Mouse (Mus musculus): ENCODE measurements around the gene Tuba1c.

Tuba1c gene

DNA sequence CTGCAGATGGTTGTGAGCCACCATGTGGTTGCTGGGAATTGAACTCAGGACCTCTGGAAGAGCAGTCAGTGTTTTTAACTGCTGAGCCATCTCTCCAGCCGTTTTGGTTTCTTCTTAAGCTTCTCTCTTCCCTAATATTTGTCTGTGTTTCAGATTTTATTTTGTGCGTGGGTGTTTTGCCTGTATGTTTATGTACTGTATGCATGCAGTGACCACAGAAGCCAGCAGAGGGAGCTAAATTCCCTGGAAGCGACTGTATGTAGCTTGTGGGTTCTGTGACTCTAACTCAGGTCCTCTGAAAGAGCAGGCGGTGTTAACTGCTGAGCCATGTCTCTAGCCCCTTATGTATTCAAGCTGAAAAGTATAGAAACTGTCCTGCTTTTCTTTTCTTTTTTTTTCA lies 3.4 kb upstream of the Tuba1c start:
- in situ Hi-C loops (cut with MboI; ENCODE audit: unreplicated experiment in 2 of 2) = no loop called here

DNA sequence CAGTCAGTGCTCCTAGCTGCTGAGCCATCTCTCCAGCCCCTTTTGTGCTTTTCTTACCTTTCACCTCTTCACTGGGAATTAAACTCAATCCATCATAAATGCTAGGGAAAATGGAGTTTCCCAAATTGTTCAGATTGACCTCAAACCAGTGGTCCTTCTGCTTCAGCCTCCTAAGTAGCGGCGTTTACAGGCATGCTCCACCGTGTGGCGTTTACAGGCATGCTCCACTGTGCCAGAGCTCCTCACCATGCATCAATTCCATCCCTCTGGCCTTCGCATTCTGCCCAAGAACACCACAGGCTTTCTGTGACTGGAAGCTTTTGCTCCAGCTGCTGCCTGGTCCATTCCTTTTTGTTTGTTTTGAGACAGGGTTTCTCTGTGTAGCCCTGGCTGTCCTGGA lies 2.6 kb upstream of the Tuba1c start:
- in situ Hi-C loops (cut with MboI; ENCODE audit: unreplicated experiment in 2 of 2) = no loop called here

GRCm38 (mm10) chr15:99028874-99029458 lies 725 bp upstream of the Tuba1c start:
- in situ Hi-C loops (cut with MboI; ENCODE audit: unreplicated experiment in 2 of 2) = no loop called here

- in situ Hi-C loops (cut with MboI; ENCODE audit: unreplicated experiment in 2 of 2) = loop anchor here in 1 of 2 experiments (10.0 kb wide), 1 partner anchor 364 kb away; the partner anchor contains the start of gene Tmbim6
Observed at GRCm38 (mm10) chr15:99030585-99031387, 1.1 kb downstream of the Tuba1c start.

DNA sequence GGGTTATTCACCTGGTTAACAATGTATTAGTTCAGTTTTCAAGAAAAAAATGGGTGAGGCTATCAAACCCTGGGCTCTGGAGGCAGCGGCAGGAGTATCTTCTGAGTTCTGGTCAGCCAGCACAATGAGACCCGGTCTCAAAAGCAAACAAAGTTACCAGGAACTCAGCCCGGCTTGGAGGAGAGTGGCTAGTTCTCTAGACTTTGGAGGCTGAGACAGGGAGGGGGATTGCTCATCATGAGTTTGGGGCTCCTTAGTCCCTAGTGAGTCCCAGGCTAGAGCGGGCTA lies 1.6 kb downstream of the Tuba1c start:
- in situ Hi-C loops (cut with MboI; ENCODE audit: unreplicated experiment in 2 of 2) = loop anchor here in 1 of 2 experiments (10.0 kb wide), 1 partner anchor 363 kb away; the partner anchor contains the start of gene Tmbim6

GRCm38 (mm10) chr15:99032041-99032725 lies 2.5 kb downstream of the Tuba1c start:
- in situ Hi-C loops (cut with MboI; ENCODE audit: unreplicated experiment in 2 of 2) = loop anchor here in 1 of 2 experiments (10.0 kb wide), 1 partner anchor 363 kb away; the partner anchor contains the start of gene Tmbim6

DNA sequence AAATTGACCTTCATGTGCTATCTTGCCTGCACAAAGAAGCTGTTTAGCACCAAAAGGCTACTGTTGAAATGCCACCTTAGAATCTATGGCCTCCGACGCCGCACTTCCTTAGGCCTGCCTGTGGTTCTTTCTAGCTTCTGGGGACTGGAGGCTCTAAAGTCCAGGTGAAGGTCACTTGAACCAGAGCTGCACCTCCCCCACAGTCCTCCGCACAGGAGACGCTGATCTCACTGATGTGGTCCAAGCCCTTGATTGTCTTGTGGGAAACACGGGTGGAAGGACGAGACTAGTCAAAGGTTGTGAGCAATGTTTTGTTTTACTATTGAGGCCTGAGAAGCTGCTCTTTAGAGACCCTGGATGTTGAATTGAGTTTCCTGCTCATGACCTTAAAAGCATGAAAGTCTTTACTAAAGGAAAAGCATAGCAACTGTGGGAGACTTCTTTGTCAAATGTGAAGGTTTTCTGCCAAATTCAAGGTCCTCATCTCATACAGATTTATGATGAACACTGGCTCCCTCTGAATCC lies 3.1 kb downstream of the Tuba1c start:
- in situ Hi-C loops (cut with MboI; ENCODE audit: unreplicated experiment in 2 of 2) = loop anchor here in 1 of 2 experiments (10.0 kb wide), 1 partner anchor 362 kb away; the partner anchor contains the start of gene Tmbim6

DNA sequence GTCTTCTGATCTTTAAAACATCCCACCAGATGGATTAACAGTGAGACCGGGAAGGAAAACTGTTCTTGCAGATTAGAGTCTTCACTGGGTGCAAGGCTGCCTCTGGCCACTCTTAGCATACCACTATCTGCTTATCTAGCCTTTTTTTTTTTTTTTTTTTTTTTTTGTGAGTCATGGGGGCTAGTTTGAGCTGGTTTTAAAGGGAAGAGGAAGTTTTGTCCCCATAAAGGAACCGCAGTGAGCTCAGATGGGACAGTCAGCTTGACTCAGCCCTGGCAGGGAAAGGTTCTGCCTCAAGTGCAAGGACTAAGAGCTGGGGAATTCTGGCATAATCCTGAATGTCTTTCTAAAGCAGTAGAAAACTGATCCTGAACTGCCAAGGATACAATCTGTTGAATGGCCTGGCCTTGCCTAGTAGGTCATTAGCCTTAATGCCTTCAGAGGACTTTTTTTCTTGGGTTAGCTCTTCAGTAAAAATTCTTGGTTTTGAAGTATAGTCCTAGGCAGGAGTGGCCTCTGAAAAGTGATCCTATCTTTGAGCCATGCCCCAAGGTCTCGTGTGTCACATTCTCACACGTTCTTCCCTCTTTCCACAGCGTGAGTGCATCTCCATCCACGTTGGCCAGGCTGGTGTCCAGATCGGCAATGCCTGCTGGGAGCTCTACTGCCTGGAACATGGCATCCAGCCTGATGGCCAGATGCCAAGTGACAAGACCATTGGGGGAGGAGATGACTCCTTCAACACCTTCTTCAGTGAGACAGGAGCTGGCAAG lies 4.0 kb downstream of the Tuba1c start:
- in situ Hi-C loops (cut with MboI; ENCODE audit: unreplicated experiment in 2 of 2) = loop anchor here in 1 of 2 experiments (10.0 kb wide), 1 partner anchor 361 kb away; the partner anchor contains the start of gene Tmbim6

GRCm38 (mm10) chr15:99035431-99035830 lies 5.7 kb downstream of the Tuba1c start:
- in situ Hi-C loops (cut with MboI; ENCODE audit: unreplicated experiment in 2 of 2) = loop anchor here in 1 of 2 experiments (10.0 kb wide), 1 partner anchor 359 kb away; the partner anchor contains the start of gene Tmbim6

- in situ Hi-C loops (cut with MboI; ENCODE audit: unreplicated experiment in 2 of 2) = loop anchor here in 1 of 2 experiments (10.0 kb wide), 1 partner anchor 358 kb away; the partner anchor contains the start of gene Tmbim6
Observed at GRCm38 (mm10) chr15:99036249-99036905, 6.7 kb downstream of the Tuba1c start.

DNA sequence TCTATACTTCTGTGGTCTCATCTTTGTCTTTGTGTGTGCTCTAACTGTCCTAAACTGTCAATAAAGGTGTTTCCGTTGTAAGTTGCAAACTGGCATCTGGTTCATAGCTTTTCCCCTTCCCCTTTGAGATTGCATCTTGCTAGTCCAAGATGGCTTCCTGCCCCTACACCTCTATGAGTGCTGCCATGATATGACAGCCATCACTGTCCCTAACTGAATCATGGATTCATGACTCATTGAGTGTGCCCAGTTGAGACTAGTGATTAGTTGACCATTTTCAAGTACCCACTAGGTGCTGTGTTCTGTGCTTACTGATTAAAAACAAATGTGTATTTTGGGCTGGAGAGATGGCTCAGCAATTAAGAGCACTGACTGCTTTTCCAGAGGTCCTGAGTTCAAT lies 8.3 kb downstream of the Tuba1c start:
- in situ Hi-C loops (cut with MboI; ENCODE audit: unreplicated experiment in 2 of 2) = loop anchor here in 1 of 2 experiments (10.0 kb wide), 1 partner anchor 357 kb away; the partner anchor contains the start of gene Tmbim6

DNA sequence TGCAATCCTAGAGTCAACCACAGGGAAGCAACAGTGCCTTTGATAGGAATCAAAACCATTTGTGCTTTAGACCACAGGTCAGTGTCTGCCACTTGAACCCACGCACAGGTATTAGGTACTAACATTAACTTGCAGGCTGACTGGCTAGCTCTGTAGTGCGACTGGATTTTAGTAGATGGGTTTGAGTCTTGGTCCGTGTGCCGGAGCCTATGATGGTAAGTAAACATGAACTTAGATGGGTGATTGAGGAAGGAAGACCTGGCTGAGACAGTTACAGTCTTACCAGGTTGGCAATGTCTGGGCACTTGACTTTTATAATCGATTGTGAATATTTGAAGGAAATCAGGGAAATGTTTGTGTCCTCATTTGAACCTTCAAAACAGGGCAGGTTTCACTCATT lies 9.1 kb downstream of the Tuba1c start:
- in situ Hi-C loops (cut with MboI; ENCODE audit: unreplicated experiment in 2 of 2) = loop anchor here in 1 of 2 experiments (10.0 kb wide), 1 partner anchor 356 kb away; the partner anchor contains the start of gene Tmbim6

DNA sequence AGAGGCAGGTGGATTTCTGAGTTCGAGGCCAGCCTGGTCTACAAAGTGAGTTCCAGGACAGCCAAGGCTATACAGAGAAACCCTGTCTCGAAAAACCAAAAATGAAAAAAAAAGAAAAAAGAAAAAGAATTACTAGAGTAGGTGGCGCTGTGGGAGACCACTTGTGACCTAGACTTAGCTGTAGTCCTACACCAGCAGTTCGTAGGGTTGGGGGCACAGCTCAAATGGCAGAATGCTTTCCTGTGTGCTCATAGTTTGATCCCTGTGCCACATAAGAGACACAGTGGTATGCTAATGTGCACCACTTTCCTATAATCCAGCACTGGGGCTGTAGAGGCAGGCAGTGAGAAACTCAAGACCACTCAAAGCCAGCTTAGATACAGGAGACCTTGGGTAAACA lies 9.6 kb downstream of the Tuba1c start:
- in situ Hi-C loops (cut with MboI; ENCODE audit: unreplicated experiment in 2 of 2) = loop anchor here in 1 of 2 experiments (10.0 kb wide), 1 partner anchor 355 kb away; the partner anchor contains the start of gene Tmbim6

DNA sequence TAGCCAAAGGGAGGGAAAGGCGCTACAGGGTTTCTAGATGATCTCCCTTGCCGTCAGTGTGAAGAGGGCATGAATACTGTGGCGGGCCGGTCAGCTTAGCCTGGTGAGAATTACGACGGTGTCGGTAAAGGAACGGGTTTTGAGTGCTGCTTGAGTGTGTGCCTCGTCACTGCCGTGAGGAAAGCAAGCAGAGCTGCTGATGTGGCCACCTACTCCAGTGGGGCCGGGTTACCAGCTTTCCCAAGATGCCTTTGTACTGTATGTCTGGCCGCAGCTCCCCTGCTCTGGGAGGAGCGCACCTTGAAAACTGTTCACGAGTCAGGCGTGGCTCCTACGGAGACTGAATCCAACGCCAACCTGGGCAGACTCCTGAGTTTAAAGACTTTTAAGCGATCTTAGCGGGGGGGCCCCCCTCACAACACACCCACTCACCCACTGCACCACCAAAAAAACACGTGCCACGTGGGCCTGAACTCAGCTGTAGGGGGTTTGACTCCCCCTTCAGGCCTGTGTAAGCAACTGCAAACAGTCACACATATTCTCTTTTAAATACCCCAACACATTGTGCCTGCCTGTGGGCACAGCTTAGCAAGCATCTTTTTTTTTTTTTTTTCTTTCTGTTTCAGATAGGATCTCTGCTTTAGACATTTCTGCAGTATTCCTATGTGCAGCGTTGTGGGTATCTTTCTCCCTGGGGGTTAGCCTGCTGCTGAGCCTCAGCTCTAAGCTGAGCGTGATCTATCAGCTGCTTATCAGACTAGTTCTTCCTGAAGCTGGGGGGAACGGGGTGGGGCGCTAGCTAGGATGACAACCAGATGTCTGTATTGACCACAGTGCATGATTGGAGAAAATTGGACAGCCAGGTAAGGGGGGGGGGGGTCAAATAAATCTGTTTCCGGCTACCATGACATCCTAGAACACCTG lies 10.6 kb downstream of the Tuba1c start:
- in situ Hi-C loops (cut with MboI; ENCODE audit: unreplicated experiment in 2 of 2) = loop anchor here in 1 of 2 experiments (5.0 to 10.0 kb wide), 4 partner anchors 38 to 355 kb away; partner anchors contain the start of genes Dnajc22 and Tmbim6

- in situ Hi-C loops (cut with MboI; ENCODE audit: unreplicated experiment in 2 of 2) = loop anchor here in 1 of 2 experiments (5.0 to 10.0 kb wide), 3 partner anchors 39 to 154 kb away; partner anchors contain the start of gene Dnajc22
Observed at GRCm38 (mm10) chr15:99040920-99041856, 11.5 kb downstream of the Tuba1c start.

GRCm38 (mm10) chr15:99042334-99042733 lies 12.6 kb downstream of the Tuba1c start:
- in situ Hi-C loops (cut with MboI; ENCODE audit: unreplicated experiment in 2 of 2) = loop anchor here in 1 of 2 experiments (5.0 to 10.0 kb wide), 3 partner anchors 40 to 152 kb away; partner anchors contain the start of gene Dnajc22

- in situ Hi-C loops (cut with MboI; ENCODE audit: unreplicated experiment in 2 of 2) = loop anchor here in 1 of 2 experiments (5.0 to 10.0 kb wide), 3 partner anchors 43 to 150 kb away; partner anchors contain the start of gene Dnajc22
Observed at GRCm38 (mm10) chr15:99044854-99045253, 15.2 kb downstream of the Tuba1c start.

Data from v-Abl transformed pro-B cells (cell line).